Mouse (Mus musculus) midbrain, embryonic 11.5 days (tissue): ENCODE measurements around the gene Spink8. TPM values are rescaled to one million over a fixed set of nuclear protein-coding genes. Genes with fewer than 3 reads are reported as not detected.
"Not testable (repeated sequence)": the region's sequence is repeated elsewhere in the genome, so short reads cannot be mapped to it uniquely, and the experiment has no call there.

ENCODE experiments used
- ATAC-seq: fragments of 200-750 bp; cut with Nextera tagmentation; 2 replicates; pipeline ENCODE4 v1.8.0; 2017; ENCODE audit warnings: moderate TSS enrichment, moderate library complexity; ENCODE audit not compliant: low FRiP score
- DNase-seq: peaks from one replicate; pipeline ENCODE4 v3.0.0; 2015; ENCODE audit warnings: low spot score; ENCODE audit errors: missing footprints
- H3K27ac ChIP-seq: fragments of 300-500 bp; sonication (generic); 2 replicates; pipeline ENCODE4 v1.5.1; 2014; ENCODE audit warnings: low read depth, low read length
- H3K27me3 ChIP-seq: fragments of 300-500 bp; sonication (generic); 2 replicates; pipeline ENCODE4 v1.6.1; 2014; ENCODE audit warnings: mild to moderate bottlenecking, low read length, moderate library complexity, mixed read lengths; ENCODE audit not compliant: control insufficient read depth, insufficient read depth
- H3K36me3 ChIP-seq: fragments of 300-500 bp; sonication (generic); 2 replicates; pipeline ENCODE4 v1.6.1; 2014; ENCODE audit warnings: mild to moderate bottlenecking, low read length, moderate library complexity, mixed read lengths; ENCODE audit not compliant: control insufficient read depth, insufficient read depth
- H3K4me1 ChIP-seq: fragments of 300-500 bp; sonication (generic); 2 replicates; pipeline ENCODE4 v1.6.1; 2014; ENCODE audit warnings: low read length; ENCODE audit not compliant: control insufficient read depth, insufficient read depth
- H3K4me2 ChIP-seq: fragments of 300-500 bp; sonication (generic); 2 replicates; pipeline ENCODE4 v1.6.1; 2014; ENCODE audit warnings: mild to moderate bottlenecking, moderate library complexity
- H3K4me3 ChIP-seq: fragments of 300-500 bp; sonication (generic); 2 replicates; pipeline ENCODE4 v1.5.1; 2014; ENCODE audit warnings: low read depth, low read length
- H3K9ac ChIP-seq: fragments of 300-500 bp; sonication (generic); 2 replicates; pipeline ENCODE4 v1.6.1; 2014; ENCODE audit warnings: low read length
- H3K9me3 ChIP-seq: fragments of 300-500 bp; sonication (generic); 2 replicates; pipeline ENCODE4 v1.6.1; 2016; ENCODE audit warnings: low read length; ENCODE audit not compliant: control insufficient read depth
- WGBS: fragments of 180-500 bp; shearing (Covaris S2); extraction: QIAGEN DNeasy Blood & Tissue Kit; methylation state at CpG from one replicate; pipeline ENCODE4 v1.1.7; 2014; 5-methylcytosine and 5-hydroxymethylcytosine counted together
- polyA plus RNA-seq: library from polyadenylated mRNA; unstranded; fragments of >200 nt; fragmentation: Nextera tagmentation; extraction: Ambion mirVana; gene quantifications from 2 replicates; pipeline ENCODE4 v1.2.1, GENCODE M21; 2014

Gene Spink8
- not detected in 2 replicates for polyA plus RNA-seq

- WGBS = 65% methylated on average over 1 of the region's 1 CpGs
- ATAC-seq (no peak), DNase-seq (no peak)
- Histone ChIP-seq H3K4me2 (no peak within 1 kb of the TSS), H3K4me3 (no peak within 1 kb of the TSS), H3K27ac (no peak within 1 kb of the TSS), H3K4me1 (no peaks in the 10 kb centered on the region), H3K9me3 (no peaks in the 10 kb centered on the region), H3K9ac (no peak within 1 kb of the TSS), H3K27me3 (no peaks in the 10 kb centered on the region), H3K36me3 (no peaks in the 10 kb centered on the region)
Measured at GRCm38 (mm10) chr9:109811980-109812379, at the start of gene Spink8. Spink8 (plus strand) TSS chr9:109812280.

DNA sequence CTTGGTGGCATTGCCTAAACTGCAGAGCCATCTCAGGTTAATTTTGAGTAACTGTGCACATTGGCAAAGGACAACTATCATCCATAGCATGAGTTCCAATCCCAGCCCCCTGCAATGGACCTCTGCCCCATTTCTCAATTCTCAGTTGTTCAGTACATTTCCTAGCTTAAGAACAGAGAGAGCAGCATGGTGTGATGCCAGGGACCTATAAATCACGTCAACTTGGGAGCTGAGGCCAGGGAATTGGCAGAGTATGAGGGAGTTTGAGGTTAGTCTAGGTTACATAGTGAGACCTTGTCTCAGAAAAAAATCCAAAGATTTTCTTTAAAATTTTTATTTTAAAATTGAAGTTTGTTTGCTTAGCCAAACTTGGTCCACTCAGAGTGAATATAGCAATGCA, 45.2 kb upstream of the Spink8 start:
- H3K4me1 ChIP-seq, H3K9ac ChIP-seq, H3K4me2 ChIP-seq, H3K27ac ChIP-seq, H3K27me3 ChIP-seq, H3K36me3 ChIP-seq, ATAC-seq, H3K4me3 ChIP-seq, DNase-seq, H3K9me3 ChIP-seq: not testable (repeated sequence)
- WGBS = 87% methylated on average over 1 of the region's 1 CpGs

GRCm38 (mm10) chr9:109790570-109790969, 21.5 kb upstream of the Spink8 start, which contains the start of gene Fbxw27:
Fbxw27 (minus strand) TSS chr9:109790670.
- DNase-seq, ATAC-seq: not testable (repeated sequence)
- WGBS = 83% methylated on average over 4 of the region's 4 CpGs

GRCm38 (mm10) chr9:109795221-109795620, 16.9 kb upstream of the Spink8 start:
- DNase-seq (no peak), ATAC-seq (no peak)
- H3K36me3 ChIP-seq = no peaks in the 10 kb centered on the region
- no peaks in the 10 kb centered on the region for H3K4me1 ChIP-seq
- no peak overlapping the region for H3K9ac ChIP-seq
- H3K27me3 ChIP-seq = no peaks in the 10 kb centered on the region
- H3K4me3 ChIP-seq = no peak overlapping the region
- no peak overlapping the region for H3K4me2 ChIP-seq
- H3K9me3 ChIP-seq = no peaks in the 10 kb centered on the region
- 79% methylated on average over 2 of the region's 2 CpGs for WGBS
- no peak overlapping the region for H3K27ac ChIP-seq

More at GRCm38 (mm10) chr9:109790570-109790969, 21.5 kb upstream of the Spink8 start, which contains the start of gene Fbxw27:
- H3K9ac ChIP-seq, H3K4me1 ChIP-seq, H3K27ac ChIP-seq, H3K27me3 ChIP-seq, H3K4me2 ChIP-seq, H3K36me3 ChIP-seq, H3K4me3 ChIP-seq, H3K9me3 ChIP-seq: not testable (repeated sequence)

- H3K27me3 ChIP-seq = no peaks in the 10 kb centered on the region
- no peak for DNase-seq
- H3K4me2 ChIP-seq = no peak overlapping the region
- H3K9me3 ChIP-seq = no peaks in the 10 kb centered on the region
- H3K9ac ChIP-seq = no peak overlapping the region
- no peaks in the 10 kb centered on the region for H3K36me3 ChIP-seq
- no peak overlapping the region for H3K27ac ChIP-seq
- 67% methylated on average over 2 of the region's 2 CpGs for WGBS
- H3K4me3 ChIP-seq = no peak overlapping the region
- no peak for ATAC-seq
- no peaks in the 10 kb centered on the region for H3K4me1 ChIP-seq
Measured at GRCm38 (mm10) chr9:109795811-109796210, 16.3 kb upstream of the Spink8 start.

DNA sequence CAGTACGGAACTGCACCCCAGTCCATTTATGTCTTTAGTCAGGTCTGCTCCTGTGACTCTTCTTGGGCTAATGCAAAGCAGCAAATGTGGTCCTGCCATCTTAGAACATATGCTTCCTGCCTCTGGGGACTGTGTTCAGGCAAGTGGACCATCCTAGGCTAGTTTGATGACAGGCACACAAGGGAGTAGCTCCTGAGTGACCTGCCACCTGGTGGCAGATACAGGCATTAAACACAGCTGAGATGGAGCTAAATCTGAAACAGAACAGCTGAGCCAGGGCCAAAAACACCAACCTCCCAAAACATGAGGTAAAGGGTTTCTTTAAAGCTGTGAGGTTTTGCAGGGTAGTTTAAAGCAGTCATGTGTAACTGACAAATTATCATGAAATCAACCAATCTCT, 14.0 kb upstream of the Spink8 start:
- 0 out of 2 replicates have a peak, but pooled peaks have one; percentile 24 for ATAC-seq
- Histone ChIP-seq H3K27ac (no peak overlapping the region), H3K27me3 (no peaks in the 10 kb centered on the region), H3K4me3 (no peak overlapping the region), H3K36me3 (no peaks in the 10 kb centered on the region), H3K9ac (no peak overlapping the region), H3K4me1 (no peaks in the 10 kb centered on the region), H3K4me2 (no peak overlapping the region), H3K9me3 (no peaks in the 10 kb centered on the region)
- 96% methylated on average over 1 of the region's 1 CpGs for WGBS
- no peak for DNase-seq

GRCm38 (mm10) chr9:109805596-109805995, 6.5 kb upstream of the Spink8 start:
- H3K4me2 ChIP-seq, H3K9me3 ChIP-seq, H3K4me1 ChIP-seq, ATAC-seq, H3K4me3 ChIP-seq, DNase-seq, H3K27me3 ChIP-seq, H3K9ac ChIP-seq, H3K36me3 ChIP-seq, H3K27ac ChIP-seq: not testable (repeated sequence)
- 94% methylated on average over 2 of the region's 2 CpGs for WGBS

DNA sequence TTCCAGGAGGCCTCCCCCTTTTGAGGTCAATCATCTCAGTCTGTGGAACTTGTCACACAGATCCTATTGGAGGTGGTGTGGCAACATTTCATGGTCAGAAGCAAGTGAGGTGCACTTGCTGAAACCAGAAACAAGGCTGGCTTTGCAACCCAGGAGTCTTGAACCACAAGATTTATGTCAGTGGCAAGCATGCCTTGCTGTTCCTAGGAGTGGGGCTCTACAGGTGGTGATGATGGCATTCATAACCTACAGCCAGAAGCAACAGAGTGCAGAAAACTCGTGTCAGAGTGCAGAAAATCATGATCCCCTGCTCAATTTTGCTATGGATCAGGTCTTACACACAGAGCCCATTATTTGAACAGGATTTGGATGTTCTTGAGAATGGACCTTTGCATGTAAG, 5.8 kb upstream of the Spink8 start:
- no peaks in the 10 kb centered on the region for H3K9me3 ChIP-seq
- no peak overlapping the region for H3K27ac ChIP-seq
- no peak overlapping the region for H3K4me2 ChIP-seq
- H3K4me3 ChIP-seq = no peak overlapping the region
- DNase-seq (no peak), ATAC-seq (no peak)
- H3K4me1 ChIP-seq = no peaks in the 10 kb centered on the region
- no peaks in the 10 kb centered on the region for H3K36me3 ChIP-seq
- H3K27me3 ChIP-seq = no peaks in the 10 kb centered on the region
- H3K9ac ChIP-seq = no peak overlapping the region
- 52% methylated on average over 1 of the region's 1 CpGs for WGBS

- Histone ChIP-seq H3K4me2 (no peak overlapping the region), H3K9ac (no peak overlapping the region), H3K4me1 (no peaks in the 10 kb centered on the region), H3K9me3 (no peaks in the 10 kb centered on the region), H3K36me3 (no peaks in the 10 kb centered on the region), H3K27me3 (no peaks in the 10 kb centered on the region), H3K27ac (no peak overlapping the region), H3K4me3 (no peak overlapping the region)
- WGBS = 92% methylated on average over 2 of the region's 2 CpGs
- ATAC-seq = no peak
- peak; percentile 64 for DNase-seq
Measured at GRCm38 (mm10) chr9:109806695-109807293, 5.3 kb upstream of the Spink8 start.
